Mouse (Mus musculus) hindbrain, postnatal 0 days (tissue): ENCODE data around the gene Itga2b. TPM values are rescaled to one million over a fixed set of nuclear protein-coding genes. Genes with fewer than 3 reads are reported as not detected.
A peak's percentile ranks its signal among the peaks of the same experiment; 100 is the strongest.

Experiments used
- ATAC-seq: fragments of 200-750 bp; cut with Nextera tagmentation; 2 replicates; pipeline ENCODE4 v1.8.0; 2017; ENCODE audit warnings: mild to moderate bottlenecking, moderate TSS enrichment, moderate library complexity
- DNase-seq: peaks from one replicate; pipeline ENCODE4 v3.0.0-alpha.2; 2015; ENCODE audit warnings: low spot score
- H3K27ac ChIP-seq: fragments of 300-500 bp; sonication (generic); 2 replicates; pipeline ENCODE4 v1.5.1; 2014; ENCODE audit warnings: mild to moderate bottlenecking
- H3K27me3 ChIP-seq: fragments of 300-500 bp; sonication (generic); 2 replicates; pipeline ENCODE4 v1.6.1; 2014; ENCODE audit warnings: low read length, mixed read lengths; ENCODE audit not compliant: insufficient read depth
- H3K36me3 ChIP-seq: fragments of 300-500 bp; sonication (generic); 2 replicates; pipeline ENCODE4 v1.6.1; 2014; ENCODE audit warnings: low read length, mixed read lengths; ENCODE audit not compliant: insufficient read depth
- H3K4me1 ChIP-seq: fragments of 300-500 bp; sonication (generic); 2 replicates; pipeline ENCODE4 v1.6.1; 2014; ENCODE audit warnings: antibody characterized with exemption, low read length, mixed read lengths; ENCODE audit not compliant: insufficient read depth
- H3K4me2 ChIP-seq: fragments of 300-500 bp; sonication (generic); 2 replicates; pipeline ENCODE4 v1.6.1; 2014; ENCODE audit warnings: low read depth, mild to moderate bottlenecking, low read length, moderate library complexity, mixed read lengths
- H3K4me3 ChIP-seq: fragments of 300-500 bp; sonication (generic); 2 replicates; pipeline ENCODE4 v1.5.1; 2014; ENCODE audit warnings: low read length
- H3K9ac ChIP-seq: fragments of 300-500 bp; sonication (generic); replicated peaks from 2 replicates; pipeline ENCODE4 v1.6.1; 2014; ENCODE audit warnings: mild to moderate bottlenecking, low read length, moderate library complexity, mixed read lengths
- H3K9me3 ChIP-seq: fragments of 300-500 bp; sonication (generic); 2 replicates; pipeline ENCODE4 v1.6.1; 2016; ENCODE audit warnings: low read length, mixed read lengths
- CTCF ChIP-seq: IDR thresholded peaks from 2 replicates; pipeline ENCODE4 v1.5.1; 2016; ENCODE audit warnings: antibody characterized with exemption, control low read depth, low read depth
- WGBS: fragments of 180-500 bp; shearing (Covaris S2); extraction: QIAGEN DNeasy Blood & Tissue Kit; methylation state at CpG from one replicate; pipeline ENCODE4 v1.1.7; 2014; 5-methylcytosine and 5-hydroxymethylcytosine counted together
- polyA plus RNA-seq: library from polyadenylated mRNA; unstranded; fragments of >200 nt; fragmentation: Nextera tagmentation; extraction: Ambion mirVana; gene quantifications from 2 replicates; pipeline ENCODE4 v1.2.1, GENCODE M21; 2015
- total RNA-seq: library from RNA; depleted of rRNA; stranded (reverse); fragments of >200 nt; gene quantifications from 2 replicates; pipeline ENCODE4 v1.2.3, GENCODE M21; 2014

The Itga2b gene
- total and polyA plus RNA-seq, 2 experiments from 2014 or later = 3.5 to 13.7 TPM

- no peak overlapping the region for H3K9ac ChIP-seq
- TF ChIP-seq CTCF = no peak
- no peak overlapping the region for H3K4me3 ChIP-seq
- H3K27me3 ChIP-seq = no peaks in the 10 kb centered on the region
- H3K4me2 ChIP-seq = no peak overlapping the region
- H3K36me3 ChIP-seq = peaks cover 46% of the 10 kb centered on the region
- DNase-seq (no peak), ATAC-seq (no peak)
- H3K27ac ChIP-seq = no peak overlapping the region
- H3K4me1 ChIP-seq = no peaks in the 10 kb centered on the region
- WGBS = 97% methylated on average over 23 of the region's 23 CpGs
- H3K9me3 ChIP-seq = no peaks in the 10 kb centered on the region
These were observed 9.7 kb upstream of the Itga2b start for GRCm38 (mm10) chr11:102479581-102479980.

GRCm38 (mm10) chr11:102478671-102479070 is 8.7 kb upstream of the Itga2b start:
- Histone ChIP-seq H3K9ac (no peak overlapping the region), H3K27ac (no peak overlapping the region), H3K9me3 (no peaks in the 10 kb centered on the region), H3K4me3 (no peak overlapping the region), H3K4me1 (no peaks in the 10 kb centered on the region), H3K4me2 (no peak overlapping the region), H3K27me3 (no peaks in the 10 kb centered on the region), H3K36me3 (peaks cover 44% of the 10 kb centered on the region)
- ATAC-seq (no peak), DNase-seq (no peak)
- no peak for TF ChIP-seq CTCF
- 82% methylated on average over 3 of the region's 3 CpGs for WGBS

GRCm38 (mm10) chr11:102475027-102475426 is 5.1 kb upstream of the Itga2b start:
- Histone ChIP-seq H3K9ac (no peak overlapping the region), H3K4me1 (no peaks in the 10 kb centered on the region), H3K9me3 (no peaks in the 10 kb centered on the region), H3K27me3 (no peaks in the 10 kb centered on the region), H3K4me3 (no peak overlapping the region), H3K27ac (no peak overlapping the region), H3K36me3 (peaks cover 26% of the 10 kb centered on the region), H3K4me2 (no peak overlapping the region)
- no peak for DNase-seq
- TF ChIP-seq CTCF = no peak
- no peak for ATAC-seq
- 94% methylated on average over 3 of the region's 3 CpGs for WGBS

- H3K4me3 ChIP-seq = peak overlapping the region; percentile 39
- H3K36me3 ChIP-seq = no peaks in the 10 kb centered on the region
- peak overlapping the region; percentile 65 for H3K27ac ChIP-seq
- peak overlapping the region; percentile 90 for H3K4me2 ChIP-seq
- H3K9me3 ChIP-seq = no peaks in the 10 kb centered on the region
- no peaks in the 10 kb centered on the region for H3K27me3 ChIP-seq
- peaks cover 4% of the 10 kb centered on the region; the same call in 1 of the 2 replicates for H3K4me1 ChIP-seq
- ATAC-seq (peak; percentile 96), DNase-seq (peak; percentile 96)
- 2% methylated on average over 37 of the region's 37 CpGs for WGBS
- no peak for TF ChIP-seq CTCF
- peak overlapping the region; percentile 56 for H3K9ac ChIP-seq
These were observed 2.8 kb downstream of the Itga2b start for GRCm38 (mm10) chr11:102467041-102467631.

- Histone ChIP-seq H3K36me3 (no peaks in the 10 kb centered on the region), H3K9ac (no peak overlapping the region), H3K4me3 (no peak overlapping the region), H3K27ac (peak overlapping the region; percentile 21; the same call in 1 of the 2 replicates), H3K4me2 (peak overlapping the region; percentile 25), H3K4me1 (peaks cover 4% of the 10 kb centered on the region; the same call in 1 of the 2 replicates), H3K27me3 (no peaks in the 10 kb centered on the region), H3K9me3 (no peaks in the 10 kb centered on the region)
- DNase-seq (peak; percentile 83), ATAC-seq (0 out of 2 replicates have a peak, but pooled peaks have one; percentile 16)
- no peak for TF ChIP-seq CTCF
- 8% methylated on average over 26 of the region's 26 CpGs for WGBS
These were observed 4.0 kb downstream of the Itga2b start for GRCm38 (mm10) chr11:102465713-102466436.

- ATAC-seq (no peak), DNase-seq (no peak)
- no peak overlapping the region for H3K4me3 ChIP-seq
- H3K9ac ChIP-seq = no peak overlapping the region
- no peak overlapping the region for H3K4me2 ChIP-seq
- H3K9me3 ChIP-seq = no peaks in the 10 kb centered on the region
- H3K4me1 ChIP-seq = peaks cover 4% of the 10 kb centered on the region; the same call in 1 of the 2 replicates
- 96% methylated on average over 6 of the region's 6 CpGs for WGBS
- no peaks in the 10 kb centered on the region for H3K36me3 ChIP-seq
- no peaks in the 10 kb centered on the region for H3K27me3 ChIP-seq
- H3K27ac ChIP-seq = no peak overlapping the region
- TF ChIP-seq CTCF = no peak
These were observed 5.0 kb downstream of the Itga2b start for GRCm38 (mm10) chr11:102464901-102465300.

- no peak for ATAC-seq
- H3K9ac ChIP-seq = no peak overlapping the region
- TF ChIP-seq CTCF = no peak
- DNase-seq = no peak
- H3K4me2 ChIP-seq = no peak overlapping the region
- H3K36me3 ChIP-seq = no peaks in the 10 kb centered on the region
- H3K27me3 ChIP-seq = no peaks in the 10 kb centered on the region
- no peaks in the 10 kb centered on the region for H3K9me3 ChIP-seq
- H3K27ac ChIP-seq = no peak overlapping the region
- 91% methylated on average over 3 of the region's 3 CpGs for whole genome bisulfite sequencing
- no peaks in the 10 kb centered on the region for H3K4me1 ChIP-seq
- no peak overlapping the region for H3K4me3 ChIP-seq
These were observed 8.2 kb downstream of the Itga2b start for GRCm38 (mm10) chr11:102461764-102462163.
